Mouse (Mus musculus): Measurements from ENCODE around the gene Hnrnpa1. TPM values are rescaled to one million over a fixed set of nuclear protein-coding genes. Genes with fewer than 3 reads are reported as not detected.
"Not testable (repeated sequence)": the region's sequence is repeated elsewhere in the genome, so short reads cannot be mapped to it uniquely, and the experiment has no call there.

Gene Hnrnpa1
- polyA plus RNA-seq, 1 experiment from 2014 or later, result 220 TPM

- Histone ChIP-seq H3K9ac (no peak overlapping the region), H3K36me3 (replicated peaks) (peaks cover 19% of the 10 kb centered on the region), H3K27me3 (no peaks in the 10 kb centered on the region), H3K4me2 (no peak overlapping the region), H3K27ac (replicated peaks) (no peak overlapping the region), H3K4me3 (replicated peaks) (no peak overlapping the region), H3K9me3 (replicated peaks) (no peaks in the 10 kb centered on the region), H3K4me1 (replicated peaks) (peaks cover 32% of the 10 kb centered on the region)
- WGBS (ENCODE audit: insufficient replicate concordance), result 48% methylated on average over 3 of the region's 3 CpGs
- no peak for ATAC-seq (ENCODE audit: insufficient read depth)
Measured at GRCm38 (mm10) chr15:103220785-103221184, 19.4 kb upstream of the Hnrnpa1 start.

DNA sequence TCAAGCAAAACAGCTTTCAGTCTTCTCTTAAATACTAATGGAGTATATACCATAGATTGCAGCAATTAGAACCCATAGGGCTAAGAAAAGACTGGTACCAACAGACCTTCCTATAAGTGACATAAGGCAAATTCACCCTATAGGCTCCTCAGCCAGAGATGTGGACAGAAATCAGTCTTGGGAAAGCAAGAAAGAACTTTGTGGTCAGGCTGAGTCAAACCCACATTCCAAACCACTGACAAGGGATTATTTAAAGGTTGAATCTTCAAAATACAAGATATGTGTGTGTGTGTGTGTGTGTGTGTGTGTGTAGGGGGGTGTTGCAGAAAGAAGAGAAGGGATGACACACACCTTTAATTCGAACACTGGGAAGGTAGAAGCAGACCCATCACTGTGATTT is 18.8 kb upstream of the Hnrnpa1 start:
- Histone ChIP-seq H3K27ac (replicated peaks) (no peak overlapping the region), H3K4me3 (replicated peaks) (no peak overlapping the region), H3K36me3 (replicated peaks) (peaks cover 19% of the 10 kb centered on the region), H3K9me3 (replicated peaks) (no peaks in the 10 kb centered on the region), H3K4me2 (no peak overlapping the region), H3K9ac (no peak overlapping the region), H3K4me1 (replicated peaks) (peaks cover 29% of the 10 kb centered on the region), H3K27me3 (no peaks in the 10 kb centered on the region)
- ATAC-seq (ENCODE audit: insufficient read depth), result no peak
- WGBS (ENCODE audit: insufficient replicate concordance), result 69% methylated on average over 1 of the region's 1 CpGs

DNA sequence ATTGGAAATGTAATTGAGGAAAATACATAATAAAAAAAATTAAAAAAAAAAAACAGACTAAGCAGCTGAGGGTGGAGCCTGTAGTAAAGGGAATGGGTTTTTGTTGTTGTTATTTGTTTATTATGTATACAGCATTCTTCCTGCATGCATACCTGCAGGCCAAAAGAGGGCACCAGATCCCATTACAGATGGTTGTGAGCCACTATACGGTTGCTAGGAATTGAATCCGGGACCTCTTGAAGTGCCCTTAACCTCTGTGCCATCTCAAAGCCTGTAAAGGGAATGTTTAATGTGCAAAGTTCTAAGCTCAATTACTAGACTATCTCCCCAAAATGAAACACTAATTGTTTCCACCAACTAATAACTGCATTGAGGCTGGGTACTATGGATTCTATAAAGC is 16.1 kb upstream of the Hnrnpa1 start:
- Histone ChIP-seq H3K4me1 (replicated peaks) (peaks cover 25% of the 10 kb centered on the region), H3K9ac (no peak overlapping the region), H3K27ac (replicated peaks) (no peak overlapping the region), H3K4me3 (replicated peaks) (no peak overlapping the region), H3K36me3 (replicated peaks) (peaks cover 25% of the 10 kb centered on the region), H3K4me2 (no peak overlapping the region), H3K27me3 (no peaks in the 10 kb centered on the region), H3K9me3 (replicated peaks) (no peaks in the 10 kb centered on the region)
- no peak for ATAC-seq (ENCODE audit: insufficient read depth)
- 84% methylated on average over 2 of the region's 2 CpGs for WGBS (ENCODE audit: insufficient replicate concordance)

GRCm38 (mm10) chr15:103227022-103227421 is 13.2 kb upstream of the Hnrnpa1 start:
- Histone ChIP-seq H3K4me3 (replicated peaks) (no peak overlapping the region), H3K27ac (replicated peaks) (no peak overlapping the region), H3K27me3 (no peaks in the 10 kb centered on the region), H3K4me1 (replicated peaks) (peaks cover 18% of the 10 kb centered on the region), H3K9me3 (replicated peaks) (no peaks in the 10 kb centered on the region), H3K9ac (no peak overlapping the region), H3K36me3 (replicated peaks) (peaks cover 16% of the 10 kb centered on the region), H3K4me2 (no peak overlapping the region)
- ATAC-seq (ENCODE audit: insufficient read depth), result no peak
- WGBS (ENCODE audit: insufficient replicate concordance), result 92% methylated on average over 3 of the region's 3 CpGs

GRCm38 (mm10) chr15:103227572-103227971 is 12.7 kb upstream of the Hnrnpa1 start:
- peaks cover 20% of the 10 kb centered on the region for H3K4me1 ChIP-seq (replicated peaks)
- H3K4me2 ChIP-seq, result no peak overlapping the region
- no peaks in the 10 kb centered on the region for H3K9me3 ChIP-seq (replicated peaks)
- H3K9ac ChIP-seq, result no peak overlapping the region
- WGBS (ENCODE audit: insufficient replicate concordance), result 78% methylated on average over 2 of the region's 2 CpGs
- ATAC-seq (ENCODE audit: insufficient read depth), result no peak
- peaks cover 16% of the 10 kb centered on the region for H3K36me3 ChIP-seq (replicated peaks)
- no peaks in the 10 kb centered on the region for H3K27me3 ChIP-seq
- no peak overlapping the region for H3K4me3 ChIP-seq (replicated peaks)
- no peak overlapping the region for H3K27ac ChIP-seq (replicated peaks)

DNA sequence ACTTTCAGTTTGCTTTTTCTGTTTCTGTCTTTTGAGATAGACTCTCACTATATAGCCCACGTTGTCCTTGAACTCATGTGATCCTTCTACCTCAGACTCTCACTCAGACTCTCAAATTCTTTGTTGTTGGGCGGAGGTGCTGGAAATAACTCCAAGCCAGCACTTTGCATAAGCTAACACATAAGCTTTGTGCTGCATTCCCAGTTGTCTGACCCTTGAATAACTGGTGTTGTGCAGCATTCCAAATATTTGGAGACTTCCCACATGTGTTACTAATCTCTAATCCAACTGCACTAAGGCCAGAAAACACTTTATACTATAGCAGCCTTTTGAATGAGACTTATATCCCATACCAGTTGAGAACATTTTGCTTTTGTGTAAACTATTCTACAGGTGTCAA is 11.3 kb upstream of the Hnrnpa1 start:
- H3K9me3 ChIP-seq (replicated peaks), result no peaks in the 10 kb centered on the region
- H3K27me3 ChIP-seq, result no peaks in the 10 kb centered on the region
- 74% methylated on average over 2 of the region's 2 CpGs for WGBS (ENCODE audit: insufficient replicate concordance)
- peaks cover 22% of the 10 kb centered on the region for H3K36me3 ChIP-seq (replicated peaks)
- no peak overlapping the region for H3K9ac ChIP-seq
- no peak overlapping the region for H3K27ac ChIP-seq (replicated peaks)
- H3K4me2 ChIP-seq, result no peak overlapping the region
- H3K4me3 ChIP-seq (replicated peaks), result no peak overlapping the region
- ATAC-seq (ENCODE audit: insufficient read depth), result no peak
- H3K4me1 ChIP-seq (replicated peaks), result peaks cover 24% of the 10 kb centered on the region

- no peak for ATAC-seq (ENCODE audit: insufficient read depth)
- peaks cover 35% of the 10 kb centered on the region for H3K4me1 ChIP-seq (replicated peaks)
- H3K4me3 ChIP-seq (replicated peaks), result no peak overlapping the region
- no peak overlapping the region for H3K4me2 ChIP-seq
- H3K9ac ChIP-seq, result 0 out of 2 replicates have a peak overlapping the region, but pooled peaks have one; percentile 1
- no peak overlapping the region for H3K27ac ChIP-seq (replicated peaks)
- H3K27me3 ChIP-seq, result no peaks in the 10 kb centered on the region
- no peaks in the 10 kb centered on the region for H3K9me3 ChIP-seq (replicated peaks)
- WGBS (ENCODE audit: insufficient replicate concordance), result 57% methylated on average over 2 of the region's 2 CpGs
- peaks cover 44% of the 10 kb centered on the region for H3K36me3 ChIP-seq (replicated peaks)
Measured at GRCm38 (mm10) chr15:103233119-103233518, 7.1 kb upstream of the Hnrnpa1 start.

DNA sequence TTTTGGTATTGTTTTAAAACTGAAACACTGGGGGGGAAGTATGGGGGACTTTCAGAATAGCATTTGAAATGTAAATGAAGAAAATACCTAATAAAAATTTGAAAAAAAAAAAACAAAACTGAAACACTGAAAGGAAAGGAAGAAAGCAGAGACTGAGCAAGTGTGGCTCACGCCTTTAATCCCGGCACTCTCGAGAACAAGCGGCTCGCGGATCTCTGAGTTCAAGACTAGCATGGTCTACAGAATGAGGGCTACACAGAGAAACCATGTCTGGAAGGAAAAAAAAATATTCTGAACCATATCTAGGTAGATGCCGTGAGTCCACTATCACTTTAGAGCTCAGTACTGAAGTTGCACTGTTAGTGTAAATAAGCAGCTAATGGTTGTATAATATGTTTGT is 2.9 kb upstream of the Hnrnpa1 start:
- Histone ChIP-seq H3K27me3 (no peaks in the 10 kb centered on the region), H3K9me3 (replicated peaks) (no peaks in the 10 kb centered on the region), H3K27ac (replicated peaks) (peak overlapping the region; percentile 98; the same call in 1 of the 2 replicates), H3K4me1 (replicated peaks) (peaks cover 34% of the 10 kb centered on the region), H3K36me3 (replicated peaks) (peaks cover 59% of the 10 kb centered on the region), H3K4me3 (replicated peaks) (peak overlapping the region; percentile 84), H3K4me2 (peak overlapping the region; percentile 78), H3K9ac (peak overlapping the region; percentile 42)
- ATAC-seq (ENCODE audit: insufficient read depth), result no peak
- WGBS (ENCODE audit: insufficient replicate concordance), result 70% methylated on average over 7 of the region's 7 CpGs

DNA sequence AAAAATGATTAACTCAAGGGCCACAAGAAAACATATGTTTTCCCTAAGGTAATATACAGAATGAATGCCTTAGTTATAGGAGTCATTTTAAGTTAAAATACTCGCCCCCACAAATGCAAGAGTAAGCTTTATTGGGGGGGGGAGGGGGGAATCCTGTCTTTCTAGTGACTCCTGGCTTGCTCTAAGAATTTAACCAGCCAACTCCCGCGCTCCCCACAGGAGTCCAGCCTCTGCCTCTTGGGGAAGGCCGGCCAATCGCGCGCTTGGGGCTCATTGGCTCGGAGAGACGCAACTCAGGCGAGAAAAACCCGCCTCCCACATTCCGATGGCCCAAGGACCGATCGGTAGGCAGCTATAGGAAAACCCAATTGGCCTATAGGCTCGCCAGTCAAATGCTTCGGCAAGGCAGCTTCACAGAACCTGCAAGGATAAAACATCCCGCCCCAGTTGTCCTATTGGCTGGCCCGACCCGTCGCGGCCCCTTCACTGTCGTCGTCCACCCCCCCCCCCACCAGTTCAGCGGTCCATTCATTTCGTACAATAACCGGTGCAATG is 1.0 kb upstream of the Hnrnpa1 start:
- H3K27ac ChIP-seq (replicated peaks), result peak overlapping the region; percentile 98
- peaks cover 68% of the 10 kb centered on the region for H3K36me3 ChIP-seq (replicated peaks)
- H3K4me1 ChIP-seq (replicated peaks), result peaks cover 45% of the 10 kb centered on the region
- H3K4me3 ChIP-seq (replicated peaks), result peak overlapping the region; percentile 84
- WGBS (ENCODE audit: insufficient replicate concordance), result under 1% methylated on average over 26 of the region's 26 CpGs
- ATAC-seq (ENCODE audit: insufficient read depth), result peak; percentile 87
- H3K4me2 ChIP-seq, result peak overlapping the region; percentile 78
- no peaks in the 10 kb centered on the region for H3K27me3 ChIP-seq
- H3K9me3 ChIP-seq (replicated peaks), result no peaks in the 10 kb centered on the region
- peak overlapping the region; percentile 74 for H3K9ac ChIP-seq

- peaks cover 45% of the 10 kb centered on the region for H3K4me1 ChIP-seq (replicated peaks)
- peak within 1 kb of the TSS; percentile 83 for H3K4me2 ChIP-seq
- H3K27ac ChIP-seq (replicated peaks), result peak within 1 kb of the TSS; percentile 98
- H3K27me3 ChIP-seq, result no peaks in the 10 kb centered on the region
- no peaks in the 10 kb centered on the region for H3K9me3 ChIP-seq (replicated peaks)
- ATAC-seq (ENCODE audit: insufficient read depth), result peak; percentile 81
- H3K9ac ChIP-seq, result peak within 1 kb of the TSS; percentile 79
- H3K36me3 ChIP-seq (replicated peaks), result peaks cover 63% of the 10 kb centered on the region
- peak within 1 kb of the TSS; percentile 84 for H3K4me3 ChIP-seq (replicated peaks)
- under 1% methylated on average over 39 of the region's 39 CpGs for WGBS (ENCODE audit: insufficient replicate concordance)
Measured at GRCm38 (mm10) chr15:103239685-103240159, 510 bp upstream of the Hnrnpa1 start, which contains the start of gene Cbx5. TSS of gene Cbx5 (minus strand) at chr15:103239816.

- H3K36me3 ChIP-seq (replicated peaks), result peaks cover 62% of the 10 kb centered on the region
- H3K4me1 ChIP-seq (replicated peaks), result peaks cover 53% of the 10 kb centered on the region
- not testable (repeated sequence) for H3K27me3 ChIP-seq; H3K9me3 ChIP-seq (replicated peaks); ATAC-seq (ENCODE audit: insufficient read depth)
- peak overlapping the region; percentile 90 for H3K27ac ChIP-seq (replicated peaks)
- under 1% methylated on average over 12 of the region's 12 CpGs for WGBS (ENCODE audit: insufficient replicate concordance)
- peak overlapping the region; percentile 83 for H3K4me2 ChIP-seq
- H3K4me3 ChIP-seq (replicated peaks), result peak overlapping the region; percentile 84
- peak overlapping the region; percentile 79 for H3K9ac ChIP-seq
Measured at GRCm38 (mm10) chr15:103241071-103242018, 1.1 kb downstream of the Hnrnpa1 start.
